Mouse (Mus musculus) skeletal muscle tissue, postnatal 0 days (tissue): ENCODE results near the gene Dnajc22. TPM values are rescaled to one million over a fixed set of nuclear protein-coding genes. Genes with fewer than 3 reads are reported as not detected.

Experiments used
- microRNA-seq, 2 experiments: library from miRNA; unstranded; fragments of <30 nt; microRNA quantifications; one replicate each; pipeline ENCODE4; 2016
- polyA plus RNA-seq: library from polyadenylated mRNA; unstranded; fragments of >200 nt; fragmentation: Nextera tagmentation; extraction: Ambion mirVana; gene quantifications from 2 replicates; pipeline ENCODE4 v1.2.1, GENCODE M21; 2015

Dnajc22 gene
- polyA plus RNA-seq = 0.11 TPM in 1 of 2 replicates, not detected in the other

GRCm38 (mm10) chr15:99092870-99093269 is at the start of gene Dnajc22:
TSS of gene Dnajc22 (plus strand) at chr15:99093170.

GRCm38 (mm10) chr15:99055040-99055439 is 37.9 kb upstream of the Dnajc22 start, which contains the start of gene Prph:
TSS of gene Prph (plus strand) at chr15:99055174.

GRCm38 (mm10) chr15:99074019-99074599 is 18.9 kb upstream of the Dnajc22 start, which contains the start of gene Troap:
TSS of gene Troap (plus strand) at chr15:99074575.

DNA sequence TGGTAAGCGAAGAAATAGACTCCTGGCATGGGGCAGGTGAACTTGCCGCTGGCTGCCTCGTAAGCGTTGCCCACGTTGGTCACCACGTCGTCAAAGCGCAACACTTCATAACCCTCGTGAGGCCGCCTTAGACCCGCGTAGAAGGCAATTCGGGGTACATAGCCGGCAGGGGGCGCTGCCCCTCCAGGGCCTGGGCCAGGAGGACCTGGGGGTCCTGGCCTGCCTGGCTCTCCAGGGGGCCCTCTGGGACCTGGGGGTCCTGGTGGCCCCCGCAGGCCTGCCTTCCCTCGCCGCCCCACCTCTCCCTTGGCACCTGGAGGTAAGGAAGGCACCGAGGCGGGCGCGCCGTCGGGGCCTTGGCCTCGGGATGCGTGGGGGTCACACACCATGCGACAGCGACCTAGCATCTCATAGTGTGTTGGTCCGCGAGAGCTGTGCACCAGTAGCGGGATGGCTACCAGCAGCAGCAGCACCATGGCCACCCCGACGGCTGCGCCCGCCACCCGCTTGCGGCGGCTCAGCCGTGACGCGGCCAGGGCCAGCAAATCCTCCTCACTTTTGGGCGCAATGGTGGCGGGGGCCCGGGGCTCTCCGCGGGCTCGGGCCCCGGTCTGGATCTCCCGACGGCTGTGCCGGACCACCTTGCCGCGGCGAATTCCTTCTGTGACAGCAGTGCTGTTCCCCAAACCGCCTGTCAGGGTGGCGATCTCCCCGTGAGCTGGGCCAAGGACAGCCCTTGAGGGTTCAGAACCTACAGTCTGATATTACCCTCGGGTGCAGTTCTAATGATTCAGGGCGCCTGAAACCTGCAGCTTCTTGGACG is 5.5 kb upstream of the Dnajc22 start, which contains the start of gene C1ql4:
C1ql4 (minus strand) TSS at position 565 of the 823 bp plus-strand sequence.

DNA sequence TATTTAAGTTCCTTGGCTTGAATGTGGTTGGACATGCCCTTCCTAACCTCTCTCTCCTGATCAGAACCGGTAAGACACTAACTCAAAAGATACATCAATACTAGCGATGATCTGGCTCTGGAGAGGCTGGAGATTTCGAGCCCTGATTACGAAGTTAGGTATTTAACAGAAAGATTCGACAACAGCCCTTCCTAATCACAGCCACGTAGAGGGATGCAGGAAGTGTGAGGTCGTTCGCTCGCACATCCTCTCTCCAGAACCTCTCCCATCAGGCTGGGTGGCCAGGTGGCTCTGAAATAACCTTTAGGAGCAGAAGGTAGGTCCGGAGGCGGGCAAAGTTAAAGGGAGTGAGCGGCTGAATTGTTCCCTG is 32.7 kb downstream of the Dnajc22 start, which contains the start of gene Spats2:
Spats2 (plus strand) TSS at position 206 of the 370 bp plus-strand sequence.

Small RNA genes within 50 kb of the gene (microRNA-seq; reads per million reads assigned to microRNA genes)
- gene Mir6960 = 0.41 to 0.42 reads per million in 2 experiments

Other genes starting within 250 kb of the Dnajc22 start
- gene Kmt2d, start 222.0 kb upstream of the Dnajc22 start, polyA plus RNA-seq = 6.1 and 6.8 TPM in 2 replicates
- 4.3 and 6.7 TPM in 2 replicates for gene Rhebl1, start 198.6 kb upstream of the Dnajc22 start, polyA plus RNA-seq
- gene Dhh, start 194.6 kb upstream of the Dnajc22 start, polyA plus RNA-seq = 4.0 and 4.3 TPM in 2 replicates
- 8.9 and 9.5 TPM in 2 replicates for gene Lmbr1l, start 174.9 kb upstream of the Dnajc22 start, polyA plus RNA-seq
- gene Tuba1b, start 158.6 kb upstream of the Dnajc22 start, polyA plus RNA-seq = 399 and 497 TPM in 2 replicates
- not detected in 2 replicates for gene Gm49450, start 139.6 kb upstream of the Dnajc22 start, polyA plus RNA-seq
- 467 and 630 TPM in 2 replicates for gene Tuba1a, start 139.5 kb upstream of the Dnajc22 start, polyA plus RNA-seq
- gene Tuba1c, start 63.3 kb upstream of the Dnajc22 start, polyA plus RNA-seq = 32.2 and 35.7 TPM in 2 replicates
- gene Prph, start 38.0 kb upstream of the Dnajc22 start, polyA plus RNA-seq = 0.68 and 1.4 TPM in 2 replicates
- 5.8 and 7.8 TPM in 2 replicates for gene Troap, start 18.6 kb upstream of the Dnajc22 start, polyA plus RNA-seq
- gene C1ql4, start 5.4 kb upstream of the Dnajc22 start, polyA plus RNA-seq = not detected in 2 replicates
- gene Spats2, start 32.7 kb downstream of the Dnajc22 start, polyA plus RNA-seq = 12.8 and 14.5 TPM in 2 replicates
- 0.06 and 0.15 TPM in 2 replicates for gene Kcnh3, start 131.7 kb downstream of the Dnajc22 start, polyA plus RNA-seq
- 100 and 106 TPM in 2 replicates for gene Mcrs1, start 158.8 kb downstream of the Dnajc22 start, polyA plus RNA-seq
- 19.6 and 23.4 TPM in 2 replicates for gene Prpf40b, start 201.9 kb downstream of the Dnajc22 start, polyA plus RNA-seq
- gene Fam186b, start 202.7 kb downstream of the Dnajc22 start, polyA plus RNA-seq = 0.09 and 0.10 TPM in 2 replicates